Mouse (Mus musculus) MEL (cell line): Measurements from ENCODE around the gene Tex19.2.

Source experiments
- CTCF ChIP-seq, 3 experiments: IDR thresholded peaks in 2 of 3; conservative IDR thresholded peaks in 1 of 3; 2 replicates each; pipeline ENCODE4 v1.5.1; 2011 to 2012; ENCODE audit warnings: low read length in 3 of 3, low read depth in 2 of 3, mild to moderate bottlenecking in 2 of 3, improper control_type of control experiment in 1 of 3, inconsistent platforms in 1 of 3, mixed read lengths in 1 of 3, moderate library complexity in 1 of 3; ENCODE audit not compliant: control insufficient read depth in 1 of 3, insufficient read depth in 1 of 3, poor library complexity in 1 of 3, severe bottlenecking in 1 of 3
- GATA1 ChIP-seq: IDR thresholded peaks from 2 replicates; pipeline ENCODE4 v1.6.1; 2011; ENCODE audit warnings: low read depth, low read length, improper control_type of control experiment
- POLR2A ChIP-seq, 2 experiments: IDR thresholded peaks; 2 replicates each; pipeline ENCODE4 v1.6.1; 2011 to 2012; ENCODE audit warnings: low read length in 2 of 2, mild to moderate bottlenecking in 2 of 2, control low read depth in 1 of 2, improper control_type of control experiment in 1 of 2, low read depth in 1 of 2, moderate library complexity in 1 of 2; ENCODE audit not compliant: control insufficient read depth in 1 of 2, insufficient read depth in 1 of 2, poor library complexity in 1 of 2
- USF1 ChIP-seq: IDR thresholded peaks from 2 replicates; pipeline ENCODE4 v1.6.1; 2014; ENCODE audit warnings: low read depth, mild to moderate bottlenecking, inconsistent platforms, low read length, improper control_type of control experiment, moderate library complexity

DNA sequence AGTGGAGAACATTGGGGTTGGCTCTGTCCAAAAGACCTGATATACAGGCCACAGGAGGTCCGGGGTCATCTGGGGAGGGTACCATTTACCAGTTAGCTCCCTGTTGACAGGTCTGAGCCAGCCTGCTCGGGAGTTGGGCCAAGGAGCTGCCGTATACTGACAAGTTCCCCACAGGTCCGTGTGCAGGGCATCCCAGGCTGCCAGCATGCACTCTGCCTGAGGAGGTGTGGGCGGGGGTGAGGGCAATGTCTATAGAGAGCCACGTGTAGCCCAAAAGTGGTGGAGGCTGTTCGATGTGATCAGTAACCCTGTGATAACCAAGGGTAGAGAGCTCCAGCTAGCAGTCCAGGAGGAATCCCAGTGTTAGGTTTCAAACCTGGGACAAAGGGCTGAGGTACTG, 18.7 kb downstream of the Tex19.2 start:
- TF ChIP-seq USF1: no peak
- no peak for TF ChIP-seq POLR2A (IDR thresholded peaks at IDR 0.05; ENCODE audit: control insufficient read depth in 1 of 2, insufficient read depth in 1 of 2, low read depth in 1 of 2, low read length in 2 of 2, poor library complexity in 1 of 2)
- TF ChIP-seq GATA1: no peak
- no peak for TF ChIP-seq CTCF (IDR thresholded peaks at IDR 0.05 in 2 of 3, conservative IDR thresholded peaks at IDR 0.05 in 1 of 3; ENCODE audit: control insufficient read depth in 1 of 3, insufficient read depth in 1 of 3, low read depth in 2 of 3, low read length in 3 of 3, poor library complexity in 1 of 3, severe bottlenecking in 1 of 3)
